Mouse (Mus musculus) cortical plate, adult 2 months (tissue): ENCODE data around the gene Efcab10. TPM values are rescaled to one million over a fixed set of nuclear protein-coding genes. Genes with fewer than 3 reads are reported as not detected.

ENCODE experiments used
- H3K27ac ChIP-seq: fragments of 200-500 bp; 2 replicates; pipeline ENCODE4 v1.5.1; 2012; ENCODE audit warnings: low read length, control low read depth, inconsistent platforms; ENCODE audit not compliant: insufficient read depth
- H3K4me1 ChIP-seq: fragments of 200-500 bp; 2 replicates; pipeline ENCODE4 v1.6.1; 2011; ENCODE audit warnings: low read length; ENCODE audit not compliant: control insufficient read depth, insufficient read depth
- H3K4me3 ChIP-seq: fragments of 200-500 bp; 2 replicates; pipeline ENCODE4 v1.5.1; 2011; ENCODE audit warnings: mild to moderate bottlenecking, low read length, control low read depth; ENCODE audit not compliant: insufficient read depth
- CTCF ChIP-seq: fragments of 200-500 bp; IDR thresholded peaks from 2 replicates; pipeline ENCODE4 v1.5.1; 2011; ENCODE audit warnings: mild to moderate bottlenecking, control low read depth, low read length; ENCODE audit not compliant: insufficient read depth; ENCODE audit errors: extremely low read depth
- POLR2A ChIP-seq: fragments of 200-500 bp; IDR thresholded peaks from 2 replicates; pipeline ENCODE4 v1.6.1; 2011; ENCODE audit warnings: mild to moderate bottlenecking, low read length, control low read depth; ENCODE audit not compliant: insufficient read depth; ENCODE audit errors: extremely low read depth
- polyA plus RNA-seq: library from polyadenylated mRNA; depleted of rRNA; stranded (reverse); fragments of >200 nt; gene quantifications from 2 replicates; pipeline ENCODE4 v1.2.3, GENCODE M21; 2012; rRNA removed

The Efcab10 gene
- polyA plus RNA-seq, result 3.4 and 3.5 TPM in 2 replicates

DNA sequence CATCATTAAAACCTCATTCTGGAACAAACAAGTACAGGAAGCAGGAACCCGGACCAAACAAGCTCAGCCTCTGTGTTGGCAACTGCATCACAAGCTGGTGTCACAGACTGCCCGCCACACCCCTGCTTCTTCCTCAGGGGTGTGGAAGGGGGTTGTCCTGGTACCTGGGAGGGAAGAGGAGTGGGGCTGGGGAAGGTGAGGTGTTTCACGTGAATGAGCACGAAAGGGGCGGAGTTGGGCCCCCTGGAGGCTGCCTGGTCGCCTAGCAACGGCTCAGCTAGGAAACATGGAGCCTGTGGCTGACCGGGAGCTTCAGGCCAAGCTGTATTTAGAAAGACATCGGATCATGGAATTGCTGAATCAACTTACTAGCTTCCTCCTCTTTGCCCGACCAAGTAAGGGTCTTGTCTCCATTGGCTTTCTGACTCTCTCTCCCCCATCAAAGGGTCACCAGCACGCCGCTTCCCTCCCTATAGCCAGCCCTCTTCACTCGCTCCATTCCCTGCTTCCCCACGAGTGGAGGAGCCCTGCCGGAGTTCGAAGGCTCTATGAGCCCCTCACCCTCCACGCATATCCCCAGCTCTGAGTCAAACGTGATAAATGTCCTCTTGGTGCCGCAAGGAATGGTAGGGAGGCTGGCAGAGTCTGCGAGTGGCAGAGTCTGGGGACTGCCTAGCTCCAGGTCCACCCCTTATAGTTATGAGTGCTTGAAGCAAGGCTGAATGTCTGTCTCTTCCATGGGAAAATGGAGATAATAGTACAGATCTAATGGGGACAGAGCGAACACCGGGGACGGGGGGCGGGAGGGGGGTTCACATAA lies at the start of gene Efcab10:
TSS of gene Efcab10 (plus strand) at position 51 of the 820 bp plus-strand sequence.
- no peak for TF ChIP-seq CTCF
- peak; percentile 40; the same call in 1 of the 2 replicates for TF ChIP-seq POLR2A
- Histone ChIP-seq H3K4me1 (no peaks in the 10 kb centered on the region), H3K4me3 (peak within 1 kb of the TSS; percentile 42), H3K27ac (0 out of 2 replicates have a peak within 1 kb of the TSS, but pooled peaks have one; percentile 1)

DNA sequence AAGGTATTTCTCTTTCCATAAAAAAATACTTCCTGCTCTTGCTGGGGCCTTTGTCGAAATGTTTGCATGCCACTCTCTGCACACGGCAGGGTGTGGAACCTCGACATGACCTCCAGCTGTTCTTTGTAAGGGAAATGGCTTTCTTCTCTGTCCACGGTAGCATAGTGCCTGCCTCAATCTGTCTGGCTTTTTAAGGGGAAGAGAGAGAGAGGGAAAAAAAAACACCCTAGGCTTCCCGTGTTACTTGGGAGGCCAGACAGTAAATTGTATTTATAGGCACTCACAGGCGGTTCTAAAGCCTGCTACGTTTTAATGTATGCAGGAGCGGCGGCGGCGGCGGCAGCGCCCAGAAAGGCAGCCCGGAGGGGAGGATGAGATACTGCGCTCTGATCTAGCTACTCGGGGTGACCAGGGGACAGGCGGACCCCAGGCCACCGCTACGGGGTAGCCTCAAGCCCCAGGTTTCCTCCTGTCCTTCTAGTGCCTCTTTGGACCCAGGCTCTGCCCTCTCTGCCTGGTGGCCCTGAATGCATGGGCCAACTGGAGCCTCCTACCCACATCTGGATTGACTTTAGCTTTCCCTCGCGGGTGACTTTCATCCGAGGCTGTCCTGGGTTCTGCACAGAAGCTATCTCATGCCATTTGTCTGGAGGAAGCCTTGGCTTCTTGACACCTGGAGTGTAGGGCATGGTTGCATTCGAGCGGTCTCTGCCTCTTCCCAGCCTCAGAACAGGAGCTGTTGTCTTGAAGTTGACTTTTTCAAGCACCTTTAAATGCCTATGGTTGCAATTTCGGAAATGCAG lies 49.5 kb upstream of the Efcab10 start:
- Histone ChIP-seq H3K4me3 (peak overlapping the region; percentile 17), H3K4me1 (peaks cover 10% of the 10 kb centered on the region), H3K27ac (no peak overlapping the region; the same call in 1 of the 2 replicates)
- TF ChIP-seq POLR2A (no peak), CTCF (no peak)

DNA sequence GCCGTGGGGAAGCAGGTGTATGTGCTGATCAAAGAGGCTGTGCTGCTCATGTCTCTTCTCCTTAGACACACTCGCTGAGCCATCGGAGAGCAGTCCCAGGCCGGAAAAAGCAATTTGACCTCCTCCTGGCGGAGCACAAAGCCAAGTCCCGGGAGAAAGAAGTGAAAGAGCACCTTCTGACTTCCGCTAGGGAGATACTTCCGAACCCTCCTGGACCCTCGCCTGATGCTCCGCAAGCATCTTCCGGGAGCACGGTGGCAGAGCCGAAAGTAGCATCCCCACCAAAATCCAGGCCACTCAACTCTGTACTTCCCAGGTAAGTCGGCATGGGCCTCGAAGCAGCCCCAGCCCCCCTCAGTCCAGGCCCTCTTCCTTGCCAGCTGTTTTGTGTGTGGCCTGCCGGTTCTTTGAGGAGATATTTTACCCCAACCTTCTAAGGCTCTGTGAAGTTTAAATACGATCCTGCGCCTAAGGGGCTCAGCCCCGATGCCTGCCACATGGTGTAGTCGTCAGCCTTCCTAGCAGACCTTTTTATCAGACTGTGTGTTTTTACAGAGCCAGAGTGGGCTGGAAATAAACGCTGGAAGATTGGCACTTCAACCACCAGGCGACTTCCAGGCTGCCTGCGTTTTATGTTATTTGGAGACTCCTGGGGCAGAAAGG lies 48.8 kb upstream of the Efcab10 start:
- Histone ChIP-seq H3K27ac (no peak overlapping the region), H3K4me3 (peak overlapping the region; percentile 17), H3K4me1 (peaks cover 10% of the 10 kb centered on the region)
- TF ChIP-seq CTCF (no peak), POLR2A (no peak)

DNA sequence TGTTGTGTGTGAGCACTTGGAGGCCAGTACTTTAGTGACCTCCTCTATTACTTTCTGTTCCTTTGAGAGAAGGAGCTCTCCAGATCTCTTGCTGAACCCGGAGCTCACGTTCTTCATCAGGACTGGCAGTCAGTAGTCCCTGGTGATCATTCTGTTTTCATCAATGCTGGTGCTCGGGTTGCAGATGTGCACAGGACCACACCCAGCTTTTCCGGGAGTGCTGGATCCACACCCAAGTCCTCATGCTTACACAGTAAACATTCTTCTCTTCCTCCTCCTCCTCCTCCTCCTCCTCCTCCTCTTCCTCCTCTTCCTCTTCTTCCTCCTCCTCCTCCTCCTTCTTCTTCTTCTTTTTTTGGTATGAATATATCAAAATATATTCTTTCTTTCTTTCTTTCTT lies 42.0 kb upstream of the Efcab10 start:
- H3K4me1 ChIP-seq, result no peaks in the 10 kb centered on the region; the same call in 1 of the 2 replicates
- H3K27ac ChIP-seq, result no peak overlapping the region
- no peak overlapping the region for H3K4me3 ChIP-seq
- TF ChIP-seq CTCF (no peak), POLR2A (no peak)

DNA sequence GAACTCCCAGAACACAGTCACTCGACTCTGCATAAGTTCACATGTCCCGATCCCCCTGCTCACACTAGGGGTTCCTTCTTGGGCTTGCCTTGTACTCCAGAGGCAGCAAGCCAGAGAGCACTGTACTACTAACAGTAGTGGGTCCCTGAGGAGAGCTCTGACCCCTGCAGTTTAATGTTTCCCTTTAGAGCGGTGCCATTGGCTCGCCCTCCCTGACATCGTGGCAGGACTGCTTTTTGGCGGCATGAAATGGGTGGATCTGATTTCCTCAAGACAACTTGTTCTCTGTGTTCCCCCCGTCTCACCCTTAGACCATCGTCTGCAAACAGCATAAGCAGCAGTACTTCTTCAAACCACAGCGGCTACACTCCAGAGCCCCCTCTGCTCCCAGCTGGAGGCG lies 36.3 kb upstream of the Efcab10 start:
- no peak overlapping the region for H3K4me3 ChIP-seq
- H3K27ac ChIP-seq, result no peak overlapping the region
- no peak for TF ChIP-seq POLR2A
- no peak for TF ChIP-seq CTCF
- 0 out of 2 replicates have a peak, but pooled peaks cover 2% of the 10 kb centered on the region for H3K4me1 ChIP-seq

DNA sequence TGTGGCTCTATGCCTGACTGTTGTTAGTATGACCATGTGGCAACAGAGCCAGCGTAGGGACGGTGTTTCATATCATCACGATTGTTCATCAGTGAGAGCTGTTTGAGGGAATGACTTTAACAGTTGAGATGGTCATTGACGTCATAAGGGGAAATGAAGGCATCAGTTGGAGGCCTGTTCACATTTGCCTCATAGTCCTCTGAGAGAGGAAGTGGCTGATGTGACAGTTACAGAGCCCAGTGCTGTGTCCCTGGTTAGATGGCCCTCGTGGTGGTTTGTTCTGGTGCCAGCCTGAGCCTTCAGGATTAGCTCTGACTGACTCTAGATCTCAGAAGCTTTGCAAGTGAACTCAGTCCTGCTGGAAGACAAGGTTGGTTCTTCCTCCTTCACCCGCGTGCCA lies 35.4 kb upstream of the Efcab10 start:
- TF ChIP-seq POLR2A (no peak), CTCF (no peak)
- 0 out of 2 replicates have a peak, but pooled peaks cover 2% of the 10 kb centered on the region for H3K4me1 ChIP-seq
- H3K4me3 ChIP-seq, result no peak overlapping the region
- H3K27ac ChIP-seq, result no peak overlapping the region

DNA sequence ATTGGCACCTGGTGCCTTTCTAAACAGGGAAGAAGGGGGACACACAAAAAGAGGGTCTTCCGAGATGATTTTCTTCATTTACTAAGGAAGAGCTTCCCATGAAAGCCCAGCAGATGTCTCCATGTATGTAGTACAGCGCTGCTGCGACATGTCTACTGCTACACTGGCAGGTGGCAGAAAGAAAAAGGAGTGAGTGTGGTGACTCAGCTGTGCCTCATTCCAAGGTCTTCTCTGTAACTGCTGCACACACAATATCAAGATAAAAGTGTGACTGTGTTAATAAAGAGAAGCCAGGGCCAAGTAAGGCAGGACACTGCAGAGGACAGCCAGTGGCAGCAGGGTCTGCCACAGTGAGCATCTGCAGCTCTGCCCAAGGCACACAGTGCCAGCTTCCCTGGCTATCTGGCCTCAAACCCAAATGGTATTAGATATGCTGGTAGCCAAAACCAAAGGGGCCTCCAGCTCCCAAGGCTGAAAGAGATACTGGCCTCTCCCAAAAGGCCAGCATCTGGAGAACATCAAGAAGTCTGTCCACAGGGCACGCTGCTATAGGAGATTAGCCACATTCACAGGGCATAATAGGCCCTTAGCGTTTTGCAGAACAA lies 34.7 kb upstream of the Efcab10 start:
- Histone ChIP-seq H3K4me1 (0 out of 2 replicates have a peak, but pooled peaks cover 2% of the 10 kb centered on the region), H3K4me3 (no peak overlapping the region), H3K27ac (no peak overlapping the region)
- TF ChIP-seq POLR2A (no peak), CTCF (no peak)

DNA sequence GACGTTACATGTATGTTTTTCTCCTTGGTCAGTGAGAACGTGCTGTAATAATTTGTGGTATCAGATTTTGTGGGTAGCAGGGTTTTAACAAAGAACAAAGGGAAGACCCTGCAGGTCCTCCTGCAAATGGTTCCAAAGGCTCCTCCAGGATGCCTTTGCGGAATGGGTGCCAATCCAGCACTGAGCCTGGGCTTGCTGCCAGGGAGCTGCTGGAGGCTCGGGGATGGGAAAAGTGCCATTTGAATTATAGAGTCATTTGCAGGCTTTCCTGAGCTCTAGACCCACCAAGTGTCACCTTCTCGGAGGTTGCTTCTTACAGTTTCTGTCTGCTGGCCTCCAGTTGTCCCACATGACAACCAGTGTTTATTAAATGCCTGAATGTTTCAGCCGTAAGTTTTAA lies 33.9 kb upstream of the Efcab10 start:
- 0 out of 2 replicates have a peak, but pooled peaks cover 2% of the 10 kb centered on the region for H3K4me1 ChIP-seq
- no peak overlapping the region for H3K4me3 ChIP-seq
- H3K27ac ChIP-seq, result no peak overlapping the region
- TF ChIP-seq CTCF, result no peak
- no peak for TF ChIP-seq POLR2A

DNA sequence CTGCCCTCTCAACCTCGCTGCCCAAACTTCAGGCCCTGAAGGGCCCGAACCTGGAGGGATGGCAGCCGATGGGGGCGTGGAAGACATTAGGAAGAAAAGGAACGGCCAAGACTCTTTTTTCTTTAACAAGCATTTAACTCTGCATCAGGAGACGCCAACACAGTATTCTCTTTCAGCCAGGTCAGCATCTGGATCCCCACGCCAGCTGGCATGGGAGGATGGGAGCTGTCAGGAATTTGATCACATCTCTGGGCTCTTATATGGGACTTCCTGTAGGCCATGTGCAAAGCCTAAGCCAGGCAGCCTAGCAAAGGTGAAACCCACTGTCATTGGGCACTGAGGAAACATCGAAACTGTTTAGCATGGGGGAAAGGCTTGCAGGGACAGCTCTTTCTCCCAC lies 30.1 kb upstream of the Efcab10 start:
- no peak overlapping the region for H3K4me3 ChIP-seq
- no peak overlapping the region for H3K27ac ChIP-seq
- 0 out of 2 replicates have a peak, but pooled peaks cover 2% of the 10 kb centered on the region for H3K4me1 ChIP-seq
- no peak for TF ChIP-seq CTCF
- no peak for TF ChIP-seq POLR2A
